Mouse (Mus musculus) heart, embryonic 10.5 days (tissue): ENCODE measurements around the gene Fam53a. TPM values are rescaled to one million over a fixed set of nuclear protein-coding genes. Genes with fewer than 3 reads are reported as not detected.

Experiments
- DNase-seq: peaks from one replicate; pipeline ENCODE4 v3.0.0-alpha.2; 2017; ENCODE audit warnings: low spot score
- H3K27ac ChIP-seq: fragments of 300-500 bp; sonication (generic); 2 replicates; pipeline ENCODE4 v1.5.1; 2016; ENCODE audit warnings: mild to moderate bottlenecking
- H3K27me3 ChIP-seq: fragments of 300-500 bp; sonication (generic); 2 replicates; pipeline ENCODE4 v1.6.1; 2016; ENCODE audit warnings: mild to moderate bottlenecking; ENCODE audit not compliant: poor library complexity, insufficient read depth, severe bottlenecking
- H3K36me3 ChIP-seq: fragments of 300-500 bp; sonication (generic); 2 replicates; pipeline ENCODE4 v1.6.1; 2016; ENCODE audit warnings: mild to moderate bottlenecking, moderate library complexity
- H3K4me1 ChIP-seq: fragments of 300-500 bp; sonication (generic); 2 replicates; pipeline ENCODE4 v1.6.1; 2016; ENCODE audit warnings: mild to moderate bottlenecking
- H3K4me3 ChIP-seq: fragments of 300-500 bp; sonication (generic); 2 replicates; pipeline ENCODE4 v1.5.1; 2016; ENCODE audit warnings: mild to moderate bottlenecking, moderate library complexity
- H3K9me3 ChIP-seq: fragments of 300-500 bp; sonication (generic); 2 replicates; pipeline ENCODE4 v1.6.1; 2016; ENCODE audit warnings: mild to moderate bottlenecking, moderate library complexity
- WGBS: fragments of 180-500 bp; shearing (Covaris S2); methylation state at CpG from one replicate; pipeline ENCODE4 v1.1.7; 2016; 5-methylcytosine and 5-hydroxymethylcytosine counted together
- polyA plus RNA-seq: library from polyadenylated mRNA; unstranded; fragments of >200 nt; fragmentation: Nextera tagmentation; extraction: Ambion mirVana; gene quantifications from 2 replicates; pipeline ENCODE4 v1.2.1, GENCODE M21; 2016

The Fam53a gene
- polyA plus RNA-seq, 1 experiment from 2014 or later: 67.4 TPM

GRCm38 (mm10) chr5:33652783-33653173, 23.3 kb upstream of the Fam53a start:
- H3K36me3 ChIP-seq: peaks cover 51% of the 10 kb centered on the region
- WGBS: 5% methylated on average over 9 of the region's 9 CpGs

GRCm38 (mm10) chr5:33651921-33652782, 22.7 kb upstream of the Fam53a start, which contains the start of gene Slbp:
TSS of gene Slbp (minus strand) at chr5:33652574.
- WGBS: under 1% methylated on average over 82 of the region's 82 CpGs
- Histone ChIP-seq H3K27me3 (no peaks in the 10 kb centered on the region), H3K36me3 (peaks cover 57% of the 10 kb centered on the region), H3K9me3 (no peaks in the 10 kb centered on the region), H3K4me1 (peaks cover 51% of the 10 kb centered on the region), H3K27ac (peak within 1 kb of the TSS; percentile 100), H3K4me3 (peak within 1 kb of the TSS; percentile 75)
- DNase-seq: peak; percentile 98

More at GRCm38 (mm10) chr5:33652783-33653173, 23.3 kb upstream of the Fam53a start:
- Histone ChIP-seq H3K27me3 (no peaks in the 10 kb centered on the region), H3K9me3 (no peaks in the 10 kb centered on the region), H3K4me1 (peaks cover 51% of the 10 kb centered on the region), H3K27ac (peak overlapping the region; percentile 100), H3K4me3 (peak overlapping the region; percentile 75)
- DNase-seq: no peak

DNA sequence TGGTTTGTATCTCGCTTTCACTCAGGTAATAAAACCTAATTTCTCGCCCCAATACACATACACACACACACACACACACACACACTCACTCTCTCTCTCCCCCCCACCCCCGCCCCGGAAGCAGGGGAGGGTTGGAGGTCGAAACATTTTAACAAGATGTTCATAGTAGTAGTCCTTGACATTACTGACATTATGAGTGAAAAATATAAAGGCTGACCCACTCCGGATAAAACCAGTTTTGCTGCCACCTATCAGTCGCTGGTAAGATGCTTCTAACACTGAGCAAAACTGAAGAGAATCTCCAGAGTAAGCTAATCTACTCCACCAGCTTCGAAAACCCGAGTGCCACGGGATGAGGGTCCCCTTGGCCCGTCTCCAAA, 22.1 kb upstream of the Fam53a start:
- peaks cover 63% of the 10 kb centered on the region for H3K36me3 ChIP-seq
- DNase-seq: no peak
- H3K9me3 ChIP-seq: no peaks in the 10 kb centered on the region
- H3K4me3 ChIP-seq: peak overlapping the region; percentile 75
- H3K27me3 ChIP-seq: no peaks in the 10 kb centered on the region
- under 1% methylated on average over 11 of the region's 11 CpGs for WGBS
- H3K27ac ChIP-seq: peak overlapping the region; percentile 100
- peaks cover 45% of the 10 kb centered on the region for H3K4me1 ChIP-seq

GRCm38 (mm10) chr5:33651017-33651416, 21.6 kb upstream of the Fam53a start:
- H3K27ac ChIP-seq: peak overlapping the region; percentile 100
- H3K4me3 ChIP-seq: peak overlapping the region; percentile 75
- WGBS: 11% methylated on average over 2 of the region's 2 CpGs
- no peak for DNase-seq
- peaks cover 68% of the 10 kb centered on the region for H3K36me3 ChIP-seq
- no peaks in the 10 kb centered on the region for H3K9me3 ChIP-seq
- peaks cover 40% of the 10 kb centered on the region for H3K4me1 ChIP-seq
- no peaks in the 10 kb centered on the region for H3K27me3 ChIP-seq

- WGBS: 48% methylated on average over 3 of the region's 3 CpGs
- DNase-seq: no peak
- no peak overlapping the region for H3K4me3 ChIP-seq
- no peaks in the 10 kb centered on the region for H3K27me3 ChIP-seq
- H3K4me1 ChIP-seq: no peaks in the 10 kb centered on the region
- H3K9me3 ChIP-seq: no peaks in the 10 kb centered on the region
- H3K36me3 ChIP-seq: peaks cover 73% of the 10 kb centered on the region
- H3K27ac ChIP-seq: no peak overlapping the region
These were observed 11.2 kb upstream of the Fam53a start for GRCm38 (mm10) chr5:33640652-33641051.

DNA sequence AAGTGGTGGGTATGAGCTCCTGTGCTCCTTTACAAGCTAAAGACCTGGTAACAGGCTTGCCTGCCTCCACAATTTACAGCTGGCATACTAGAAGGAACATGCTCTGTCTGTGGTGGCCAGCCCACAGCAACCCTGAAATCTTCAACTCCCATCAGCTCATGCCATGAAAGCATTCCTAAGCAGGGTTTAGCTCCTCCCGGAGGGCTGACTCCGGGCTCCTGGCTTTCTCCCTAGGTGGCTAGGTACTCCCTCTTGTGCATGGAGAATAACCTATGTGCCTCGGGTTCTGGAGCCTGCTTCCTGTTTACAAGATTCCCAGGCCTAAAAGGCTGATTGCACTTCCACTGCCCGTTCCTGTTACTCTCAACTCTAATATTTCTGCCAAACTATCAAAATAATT, 9.4 kb upstream of the Fam53a start:
- Histone ChIP-seq H3K27ac (no peak overlapping the region), H3K4me3 (no peak overlapping the region), H3K4me1 (no peaks in the 10 kb centered on the region), H3K36me3 (peaks cover 72% of the 10 kb centered on the region), H3K27me3 (no peaks in the 10 kb centered on the region), H3K9me3 (no peaks in the 10 kb centered on the region)
- WGBS: 67% methylated on average over 4 of the region's 4 CpGs
- DNase-seq: no peak

- H3K4me1 ChIP-seq: no peaks in the 10 kb centered on the region
- DNase-seq: no peak
- H3K4me3 ChIP-seq: no peak overlapping the region
- WGBS: 69% methylated on average over 3 of the region's 3 CpGs
- no peak overlapping the region for H3K27ac ChIP-seq
- H3K27me3 ChIP-seq: no peaks in the 10 kb centered on the region
- peaks cover 61% of the 10 kb centered on the region for H3K36me3 ChIP-seq
- H3K9me3 ChIP-seq: no peaks in the 10 kb centered on the region
These were observed 8.3 kb upstream of the Fam53a start for GRCm38 (mm10) chr5:33637606-33638350.

DNA sequence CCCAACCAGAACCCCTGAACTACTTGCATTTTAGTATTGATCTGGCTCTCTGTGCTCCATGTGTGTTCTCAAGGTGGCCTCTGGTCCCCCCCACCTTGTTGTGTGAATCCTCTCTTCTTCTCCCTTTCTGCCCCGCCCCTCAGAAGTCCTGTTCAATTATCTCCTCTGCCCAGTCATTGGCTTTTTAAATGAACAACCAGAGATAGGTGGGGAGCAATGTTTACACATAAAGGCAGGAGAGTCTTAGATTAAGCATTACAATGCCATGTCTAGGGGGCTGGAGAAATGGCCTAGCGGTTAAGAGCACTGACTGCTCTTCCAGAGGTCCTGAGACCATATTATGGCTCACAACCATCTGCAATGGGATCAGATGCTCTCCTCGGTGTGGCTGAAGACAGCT, 5.9 kb upstream of the Fam53a start:
- DNase-seq: no peak
- WGBS: 84% methylated on average over 3 of the region's 3 CpGs
- H3K4me3 ChIP-seq: no peak overlapping the region

DNA sequence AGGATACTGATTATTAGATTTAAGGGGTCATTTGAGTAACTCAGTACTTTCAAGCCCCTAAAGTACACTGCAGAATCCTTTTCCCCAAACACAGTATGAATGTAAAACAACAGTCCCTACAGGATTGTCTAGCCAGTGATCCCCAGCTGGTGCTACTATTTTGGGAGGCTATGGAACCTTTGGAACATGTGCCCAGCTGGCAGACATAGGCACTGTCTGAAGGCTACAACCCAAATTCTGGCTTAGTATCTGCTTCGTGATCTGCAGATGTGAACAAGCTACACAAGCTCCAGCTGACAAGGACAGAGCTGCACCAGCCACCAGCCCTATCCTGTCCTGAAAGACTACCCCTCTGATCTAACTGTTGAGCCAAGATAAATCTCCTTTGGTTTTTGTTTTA, 3.1 kb upstream of the Fam53a start:
- Histone ChIP-seq H3K27me3 (no peaks in the 10 kb centered on the region), H3K27ac (no peak overlapping the region), H3K36me3 (peaks cover 21% of the 10 kb centered on the region), H3K9me3 (no peaks in the 10 kb centered on the region), H3K4me3 (no peak overlapping the region), H3K4me1 (peaks cover 17% of the 10 kb centered on the region)
- 98% methylated on average over 1 of the region's 1 CpGs for WGBS
- no peak for DNase-seq

More for the DNA sequence above, 5.9 kb upstream of the Fam53a start:
- Histone ChIP-seq H3K27me3 (no peaks in the 10 kb centered on the region), H3K36me3 (peaks cover 38% of the 10 kb centered on the region), H3K27ac (no peak overlapping the region), H3K9me3 (no peaks in the 10 kb centered on the region), H3K4me1 (peaks cover 5% of the 10 kb centered on the region)

GRCm38 (mm10) chr5:33630615-33631014, 1.2 kb upstream of the Fam53a start:
- no peak for DNase-seq
- WGBS: 65% methylated on average over 4 of the region's 4 CpGs

DNA sequence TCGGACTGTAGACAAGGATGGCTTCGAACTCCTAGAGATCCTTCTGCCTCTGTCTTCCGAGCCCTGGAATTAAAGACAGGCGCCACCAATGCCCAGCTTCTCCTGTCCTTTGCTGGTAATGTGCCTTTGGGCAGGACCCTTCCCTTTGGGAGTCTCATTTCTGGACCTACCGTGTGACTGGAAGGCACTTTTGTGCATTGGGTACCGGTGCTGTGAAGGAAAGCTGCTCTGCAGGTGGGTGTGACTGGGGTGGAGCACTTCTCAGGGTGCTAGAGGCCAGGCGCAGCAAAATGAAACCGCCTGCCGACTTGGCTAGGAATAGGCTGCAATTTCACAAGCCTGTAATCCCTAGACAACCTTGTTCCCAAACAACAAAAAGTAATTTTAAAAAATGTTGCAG, 626 bp upstream of the Fam53a start:
- Histone ChIP-seq H3K9me3 (no peaks in the 10 kb centered on the region), H3K27me3 (no peaks in the 10 kb centered on the region), H3K4me1 (peaks cover 17% of the 10 kb centered on the region), H3K36me3 (peaks cover 7% of the 10 kb centered on the region), H3K27ac (peak overlapping the region; percentile 87), H3K4me3 (peak overlapping the region; percentile 77)
- DNase-seq: peak; percentile 79
- 4% methylated on average over 9 of the region's 9 CpGs for WGBS

More at GRCm38 (mm10) chr5:33630615-33631014, 1.2 kb upstream of the Fam53a start:
- Histone ChIP-seq H3K27ac (peak overlapping the region; percentile 87; the same call in 1 of the 2 replicates), H3K27me3 (no peaks in the 10 kb centered on the region), H3K4me1 (peaks cover 17% of the 10 kb centered on the region), H3K9me3 (no peaks in the 10 kb centered on the region), H3K4me3 (peak overlapping the region; percentile 77), H3K36me3 (peaks cover 12% of the 10 kb centered on the region)

- under 1% methylated on average over 24 of the region's 24 CpGs for WGBS
- peak overlapping the region; percentile 77 for H3K4me3 ChIP-seq
- H3K9me3 ChIP-seq: no peaks in the 10 kb centered on the region
- DNase-seq: peak; percentile 84
- H3K27me3 ChIP-seq: no peaks in the 10 kb centered on the region
- H3K27ac ChIP-seq: peak overlapping the region; percentile 95
- H3K4me1 ChIP-seq: peaks cover 17% of the 10 kb centered on the region
- H3K36me3 ChIP-seq: 0 out of 2 replicates have a peak, but pooled peaks cover 3% of the 10 kb centered on the region
These were observed 575 bp downstream of the Fam53a start for GRCm38 (mm10) chr5:33628820-33629300.

- Histone ChIP-seq H3K9me3 (no peaks in the 10 kb centered on the region), H3K27ac (peak overlapping the region; percentile 95; the same call in 1 of the 2 replicates), H3K36me3 (0 out of 2 replicates have a peak, but pooled peaks cover 10% of the 10 kb centered on the region), H3K4me1 (peaks cover 17% of the 10 kb centered on the region), H3K4me3 (peak overlapping the region; percentile 77), H3K27me3 (no peaks in the 10 kb centered on the region)
- DNase-seq: no peak
- 50% methylated on average over 4 of the region's 4 CpGs for WGBS
These were observed 1.5 kb downstream of the Fam53a start for GRCm38 (mm10) chr5:33627968-33628367.
